Mouse (Mus musculus) liver, adult 2 months (tissue): ENCODE results near the gene Ces3b.
A peak's percentile ranks its signal among the peaks of the same experiment; 100 is the strongest.

Experiments
- CTCF ChIP-seq: fragments of 200-500 bp; IDR thresholded peaks from 2 replicates; pipeline ENCODE4 v1.5.1; 2011; ENCODE audit warnings: low read depth, low read length, control low read depth
- POLR2A ChIP-seq: fragments of 200-500 bp; IDR thresholded peaks from 2 replicates; pipeline ENCODE4 v1.6.1; 2011; ENCODE audit warnings: low read length, control low read depth; ENCODE audit not compliant: insufficient read depth; ENCODE audit errors: extremely low read depth

GRCm38 (mm10) chr8:105138423-105138822, 54.9 kb downstream of the Ces3b start:
- TF ChIP-seq CTCF = peak; percentile 85
- no peak for TF ChIP-seq POLR2A
